Mouse (Mus musculus) hindbrain, embryonic 13.5 days (tissue): ENCODE measurements at regions not wholly inside any gene's neighbourhood (a gene's known extent, or its start where the extent isn't known, plus 50 kb on each side); places are given as distances from the start of the nearest gene placed in this dataset.

Experiments used
- ATAC-seq: fragments of 200-750 bp; cut with Nextera tagmentation; 2 replicates; pipeline ENCODE4 v1.8.0; 2017; ENCODE audit warnings: moderate TSS enrichment; ENCODE audit not compliant: low FRiP score
- H3K27ac ChIP-seq: fragments of 300-500 bp; sonication (generic); 2 replicates; pipeline ENCODE4 v1.5.1; 2015; ENCODE audit warnings: inconsistent platforms, mild to moderate bottlenecking, moderate library complexity
- H3K27me3 ChIP-seq: fragments of 300-500 bp; sonication (generic); 2 replicates; pipeline ENCODE4 v1.6.1; 2015; ENCODE audit warnings: mild to moderate bottlenecking, inconsistent platforms
- H3K36me3 ChIP-seq: fragments of 300-500 bp; sonication (generic); 2 replicates; pipeline ENCODE4 v1.6.1; 2015; ENCODE audit warnings: mild to moderate bottlenecking, inconsistent platforms
- H3K4me1 ChIP-seq: fragments of 300-500 bp; sonication (generic); replicated peaks from 2 replicates; pipeline ENCODE4 v1.6.1; 2015; ENCODE audit warnings: inconsistent platforms
- H3K4me2 ChIP-seq: fragments of 300-500 bp; sonication (generic); 2 replicates; pipeline ENCODE4 v1.6.1; 2015; ENCODE audit warnings: inconsistent platforms, mild to moderate bottlenecking, moderate library complexity
- H3K4me3 ChIP-seq: fragments of 300-500 bp; sonication (generic); 2 replicates; pipeline ENCODE4 v1.5.1; 2015; ENCODE audit warnings: mild to moderate bottlenecking, inconsistent platforms
- H3K9ac ChIP-seq: fragments of 300-500 bp; sonication (generic); 2 replicates; pipeline ENCODE4 v1.6.1; 2015; ENCODE audit warnings: mild to moderate bottlenecking, inconsistent platforms
- H3K9me3 ChIP-seq: fragments of 300-500 bp; sonication (generic); 2 replicates; pipeline ENCODE4 v1.6.1; 2016; ENCODE audit warnings: inconsistent platforms
- WGBS: fragments of 180-500 bp; shearing (Covaris S2); methylation state at CpG from one replicate; pipeline ENCODE4 v1.1.7; 2015; 5-methylcytosine and 5-hydroxymethylcytosine counted together

- no peak for ATAC-seq
- no peak overlapping the region for H3K4me3 ChIP-seq
- no peak overlapping the region for H3K4me2 ChIP-seq
- H3K27ac ChIP-seq, result no peak overlapping the region
- H3K9me3 ChIP-seq, result no peaks in the 10 kb centered on the region
- H3K27me3 ChIP-seq, result no peaks in the 10 kb centered on the region
- no peaks in the 10 kb centered on the region for H3K4me1 ChIP-seq
- no peak overlapping the region for H3K9ac ChIP-seq
- H3K36me3 ChIP-seq, result no peaks in the 10 kb centered on the region
Observed at GRCm38 (mm10) chr4:27715696-27716095, 1097.2 kb upstream of the Epha7 start.

- 91% methylated on average over 3 of the region's 3 CpGs for WGBS
- Histone ChIP-seq H3K4me2 (no peak overlapping the region), H3K27me3 (no peaks in the 10 kb centered on the region), H3K4me3 (no peak overlapping the region), H3K9ac (no peak overlapping the region), H3K27ac (no peak overlapping the region), H3K36me3 (no peaks in the 10 kb centered on the region), H3K9me3 (no peaks in the 10 kb centered on the region), H3K4me1 (no peaks in the 10 kb centered on the region)
- no peak for ATAC-seq
Observed at GRCm38 (mm10) chr4:27727761-27728160, 1085.2 kb upstream of the Epha7 start.

- no peaks in the 10 kb centered on the region for H3K36me3 ChIP-seq
Observed at GRCm38 (mm10) chr4:27734143-27734542, 1078.8 kb upstream of the Epha7 start.

DNA sequence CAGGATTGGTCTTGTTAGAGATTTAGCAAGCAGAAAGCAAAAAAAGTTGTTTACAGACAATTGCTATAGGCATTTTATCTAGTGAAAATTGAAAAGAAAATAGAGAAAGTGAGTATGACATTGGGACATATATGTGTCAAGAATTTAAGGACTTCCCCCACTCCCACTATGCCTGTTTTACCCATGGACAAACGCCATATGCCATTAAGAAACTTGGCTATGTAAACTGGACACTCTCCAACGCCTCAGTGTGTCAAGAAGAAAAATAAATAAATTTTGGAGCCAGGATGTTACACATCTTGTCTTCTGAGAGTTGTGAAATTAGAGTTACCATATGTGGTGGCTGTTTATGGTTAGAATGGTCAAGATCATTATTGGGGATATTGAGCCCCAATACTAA is 1031.1 kb upstream of the Epha7 start:
- Histone ChIP-seq H3K9ac (no peak overlapping the region), H3K4me3 (no peak overlapping the region), H3K9me3 (no peaks in the 10 kb centered on the region), H3K4me1 (peaks cover 2% of the 10 kb centered on the region; the same call in 1 of the 2 replicates), H3K4me2 (no peak overlapping the region), H3K36me3 (no peaks in the 10 kb centered on the region), H3K27ac (no peak overlapping the region), H3K27me3 (peaks cover 35% of the 10 kb centered on the region)
- ATAC-seq, result no peak
- 85% methylated on average over 2 of the region's 2 CpGs for WGBS

More at GRCm38 (mm10) chr4:27734143-27734542, 1078.8 kb upstream of the Epha7 start:
- ATAC-seq, result no peak
- Histone ChIP-seq H3K27ac (no peak overlapping the region), H3K4me3 (no peak overlapping the region), H3K9me3 (no peaks in the 10 kb centered on the region), H3K9ac (no peak overlapping the region), H3K4me1 (no peaks in the 10 kb centered on the region), H3K27me3 (no peaks in the 10 kb centered on the region), H3K4me2 (no peak overlapping the region)

DNA sequence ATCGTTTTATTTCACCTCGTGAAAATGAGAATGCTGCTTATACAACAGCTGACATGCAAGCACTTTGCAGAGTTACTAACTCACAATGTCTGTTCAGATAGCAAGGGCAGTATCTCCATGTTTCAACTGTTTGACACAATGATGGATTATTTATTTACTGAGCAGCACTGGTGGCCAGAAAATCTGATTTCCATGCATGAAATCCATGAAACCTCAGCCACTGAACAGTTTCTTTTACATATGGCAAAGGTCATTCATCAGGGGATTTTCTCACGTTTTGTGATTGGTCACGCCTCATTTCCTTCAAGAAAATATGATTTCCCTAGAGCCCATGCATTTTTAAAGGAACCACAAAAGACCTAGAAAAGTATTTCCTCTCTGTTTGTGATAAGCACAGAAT is 1025.9 kb upstream of the Epha7 start:
- H3K9ac ChIP-seq, result no peak overlapping the region
- WGBS, result 11% methylated on average over 4 of the region's 4 CpGs

More for the DNA sequence above, 1025.9 kb upstream of the Epha7 start:
- Histone ChIP-seq H3K27me3 (peaks cover 50% of the 10 kb centered on the region), H3K4me2 (0 out of 2 replicates have a peak overlapping the region, but pooled peaks have one; percentile 9), H3K4me1 (peaks cover 7% of the 10 kb centered on the region; the same call in 1 of the 2 replicates), H3K4me3 (no peak overlapping the region), H3K36me3 (no peaks in the 10 kb centered on the region), H3K27ac (no peak overlapping the region), H3K9me3 (no peaks in the 10 kb centered on the region)
- peak; percentile 90 for ATAC-seq
